Mouse (Mus musculus) liver, postnatal 0 days (tissue): ENCODE data around the gene Trib3.

ENCODE experiments used
- CTCF ChIP-seq: sonication (generic); IDR thresholded peaks from 2 replicates; pipeline ENCODE4 v1.5.1; 2016; ENCODE audit warnings: antibody characterized with exemption, low read depth
- EP300 ChIP-seq: IDR thresholded peaks from 2 replicates; pipeline ENCODE4 v1.6.1; 2016; ENCODE audit warnings: antibody characterized with exemption, low read depth, mild to moderate bottlenecking

DNA sequence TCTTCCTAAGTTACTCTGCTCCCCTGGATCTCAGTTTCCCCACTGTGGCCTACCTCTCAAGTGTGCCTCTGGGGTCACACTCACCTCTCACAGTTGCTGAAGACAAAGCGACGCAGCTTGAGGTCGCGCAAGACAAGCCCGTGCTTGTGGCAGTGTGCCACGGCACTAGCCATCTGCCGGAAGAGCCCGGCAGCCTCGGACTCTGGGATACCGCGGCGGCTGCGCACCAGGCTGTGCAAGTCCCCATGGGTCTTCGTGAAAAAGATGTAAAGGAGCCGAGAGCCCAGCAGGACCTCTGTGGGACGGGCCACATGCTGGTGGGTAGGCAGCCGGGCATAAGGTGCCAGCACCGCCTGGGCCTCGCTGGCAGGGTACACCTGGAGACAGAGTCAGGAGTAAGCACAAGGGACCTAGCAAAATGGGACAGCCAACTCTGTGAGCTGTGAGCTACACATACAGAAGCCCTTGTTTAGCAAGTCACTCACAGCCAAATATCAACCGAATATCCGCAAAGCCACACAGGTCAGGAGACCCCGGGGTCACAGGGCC, 4.1 kb downstream of the Trib3 start:
- TF ChIP-seq CTCF (no peak), EP300 (no peak)
